Mouse (Mus musculus) kidney, postnatal 4 days (tissue): Measurements from ENCODE around the gene Fam53b.

Experiments
- DNase-seq, 2 experiments: peaks; one replicate each; pipeline ENCODE4 v3.0.0; 2021; ENCODE audit warnings: mixed read lengths in 2 of 2

The Fam53b gene

GRCm38 (mm10) chr7:132731558-132731957 is 82.1 kb downstream of the Fam53b start:
- no peak for DNase-seq

GRCm38 (mm10) chr7:132730510-132730909 is 83.2 kb downstream of the Fam53b start:
- DNase-seq = no peak

- peak in 1 of 2 experiments; percentile 64 for DNase-seq
Measured at GRCm38 (mm10) chr7:132729093-132729831, 84.4 kb downstream of the Fam53b start.

- DNase-seq = peak in 1 of 2 experiments; percentile 49
Measured at GRCm38 (mm10) chr7:132726106-132726861, 87.4 kb downstream of the Fam53b start.

DNA sequence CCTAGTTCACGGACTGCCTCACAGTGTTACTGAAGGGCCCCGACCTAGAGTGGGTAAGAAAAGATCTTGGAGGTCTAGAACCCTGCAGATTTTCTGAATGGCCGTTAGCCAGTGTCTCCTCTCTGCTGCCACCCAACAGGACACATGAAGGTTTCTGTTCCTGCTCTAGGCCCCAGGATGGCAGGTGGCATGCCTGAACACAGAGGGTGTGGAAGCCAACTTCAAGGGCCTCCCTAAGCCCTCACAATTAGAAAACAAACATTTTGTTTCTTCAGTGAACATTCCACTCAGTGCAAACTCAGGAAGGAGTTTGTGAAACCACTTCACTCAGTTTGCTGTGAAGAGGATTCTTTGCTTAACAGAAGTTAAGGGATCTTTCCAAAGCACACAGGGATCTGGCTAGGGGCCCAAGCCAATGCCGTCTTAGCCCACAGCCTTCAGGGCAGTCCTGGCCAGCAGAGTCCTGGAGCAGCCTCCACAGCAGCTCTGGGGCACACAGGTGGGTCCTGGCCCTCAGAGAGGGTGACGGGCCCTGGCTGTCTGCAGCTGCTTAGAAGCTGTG is 89.1 kb downstream of the Fam53b start:
- DNase-seq = no peak

DNA sequence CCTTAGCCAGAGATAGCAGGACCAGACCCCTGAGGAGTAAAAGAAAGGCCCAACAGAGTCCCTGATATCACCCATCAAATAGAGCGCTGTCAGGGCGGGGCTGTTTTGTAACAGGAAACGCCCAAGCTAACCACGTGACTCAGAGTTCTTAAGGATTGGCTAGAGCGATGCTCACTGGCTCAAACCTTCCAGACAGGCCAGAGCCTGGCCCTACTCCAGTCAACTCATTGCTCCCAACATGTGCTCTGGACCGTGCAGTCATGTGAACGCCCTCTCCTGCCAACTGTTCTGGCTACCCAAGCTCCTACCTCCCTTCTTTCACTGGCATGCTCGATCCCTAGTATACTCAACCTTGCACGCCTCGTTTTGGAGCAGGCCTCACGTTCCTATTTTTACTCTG is 89.8 kb downstream of the Fam53b start:
- DNase-seq = peak; percentile 58 to 74

GRCm38 (mm10) chr7:132722401-132723370 is 91.0 kb downstream of the Fam53b start:
- DNase-seq = peak in 1 of 2 experiments; percentile 48

DNA sequence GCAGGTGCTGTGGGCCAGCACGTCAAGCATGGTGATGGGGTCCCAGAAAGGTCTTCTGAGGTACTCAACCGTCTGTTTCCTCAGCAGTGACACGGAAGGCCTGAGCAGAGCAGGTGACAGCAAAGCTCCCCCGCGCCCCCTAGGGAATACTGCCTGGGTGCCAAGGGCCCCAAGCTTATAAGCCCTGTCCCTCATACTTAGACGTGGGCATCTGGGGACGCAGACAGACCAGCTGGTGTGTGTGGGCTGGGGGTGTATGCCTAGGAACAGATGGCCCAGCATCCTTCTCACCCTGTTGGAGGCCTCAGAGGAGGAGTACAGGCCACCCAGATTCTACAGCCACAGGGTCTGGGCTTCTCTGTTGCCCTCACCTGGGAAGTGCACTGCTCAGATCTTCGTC is 93.1 kb downstream of the Fam53b start:
- DNase-seq = peak in 1 of 2 experiments; percentile 41

DNA sequence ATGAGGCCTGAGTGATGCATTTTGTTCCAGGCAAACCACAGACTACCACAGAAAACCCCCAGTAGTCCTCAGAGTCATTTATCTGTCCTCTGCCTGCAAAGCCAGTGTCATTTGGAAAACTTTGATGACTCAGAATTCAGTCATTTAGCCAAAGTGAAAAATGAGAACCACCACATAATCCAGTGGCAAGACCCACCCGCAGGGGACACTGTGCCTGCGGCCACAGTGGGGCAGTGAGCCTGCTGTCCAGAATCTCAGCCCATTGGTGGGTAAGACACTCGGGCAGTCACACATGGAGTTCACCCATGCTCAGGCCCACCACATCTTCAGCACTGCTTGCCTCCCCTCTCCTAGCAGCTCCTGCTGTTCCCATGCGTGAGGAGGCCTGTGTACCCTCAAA is 94.1 kb downstream of the Fam53b start:
- DNase-seq = no peak

GRCm38 (mm10) chr7:132715259-132715658 is 98.4 kb downstream of the Fam53b start:
- DNase-seq = no peak

DNA sequence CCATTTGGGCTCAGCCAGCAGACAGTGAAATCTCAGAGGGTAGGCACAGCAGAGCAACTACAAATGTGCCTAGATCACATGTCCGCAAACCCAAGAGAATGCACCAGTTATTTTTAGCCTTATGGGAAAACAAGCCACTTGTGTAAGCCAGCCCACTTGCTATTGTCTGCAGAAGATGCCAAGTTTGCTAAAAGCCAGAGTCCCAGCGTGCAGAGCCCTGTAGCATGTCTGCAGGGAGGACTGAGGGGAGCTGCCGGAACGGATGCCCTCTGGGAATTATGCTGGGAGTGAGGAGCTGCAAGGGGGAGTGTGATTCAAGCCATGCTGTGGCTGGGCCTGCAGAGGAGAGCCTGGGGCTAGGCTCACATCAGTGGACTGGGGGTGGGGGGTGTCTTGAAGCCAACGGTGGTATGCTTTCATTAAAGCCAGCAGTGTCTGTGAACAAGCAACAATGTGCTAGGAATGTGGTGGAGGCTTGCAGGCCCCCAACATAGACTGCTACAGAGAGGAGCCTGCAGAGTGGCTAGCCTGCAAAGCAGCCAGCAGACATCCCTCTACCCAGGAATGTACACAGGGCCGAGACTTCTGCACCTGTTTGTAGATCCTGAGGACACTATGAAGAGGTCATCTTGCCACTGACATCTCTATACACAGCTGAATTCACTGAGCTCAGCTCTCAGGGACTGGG is 99.3 kb downstream of the Fam53b start:
- DNase-seq = peak; percentile 72 to 83

GRCm38 (mm10) chr7:132713483-132714126 is 100.1 kb downstream of the Fam53b start:
- peak; percentile 69 to 78 for DNase-seq

DNA sequence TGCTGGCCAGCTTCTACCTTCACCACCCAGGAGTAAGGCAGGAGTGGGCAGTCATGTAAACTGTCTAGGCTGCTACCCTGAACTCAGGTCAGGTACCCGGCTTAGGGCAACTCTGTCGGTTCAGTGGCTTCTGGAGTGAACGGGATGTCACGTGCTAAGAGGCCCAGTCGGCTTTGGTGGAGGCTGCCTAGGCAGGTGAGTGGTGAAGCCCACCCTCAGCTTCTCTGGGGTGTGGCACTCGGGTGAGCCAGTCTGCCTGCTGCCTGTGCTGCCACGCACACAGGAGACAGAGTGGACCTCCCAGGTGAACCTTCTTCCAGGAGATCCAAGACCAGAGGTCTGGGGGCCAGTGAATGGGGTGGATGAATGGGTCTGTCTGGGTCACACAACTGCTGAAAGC is 100.7 kb downstream of the Fam53b start:
- DNase-seq = no peak

DNA sequence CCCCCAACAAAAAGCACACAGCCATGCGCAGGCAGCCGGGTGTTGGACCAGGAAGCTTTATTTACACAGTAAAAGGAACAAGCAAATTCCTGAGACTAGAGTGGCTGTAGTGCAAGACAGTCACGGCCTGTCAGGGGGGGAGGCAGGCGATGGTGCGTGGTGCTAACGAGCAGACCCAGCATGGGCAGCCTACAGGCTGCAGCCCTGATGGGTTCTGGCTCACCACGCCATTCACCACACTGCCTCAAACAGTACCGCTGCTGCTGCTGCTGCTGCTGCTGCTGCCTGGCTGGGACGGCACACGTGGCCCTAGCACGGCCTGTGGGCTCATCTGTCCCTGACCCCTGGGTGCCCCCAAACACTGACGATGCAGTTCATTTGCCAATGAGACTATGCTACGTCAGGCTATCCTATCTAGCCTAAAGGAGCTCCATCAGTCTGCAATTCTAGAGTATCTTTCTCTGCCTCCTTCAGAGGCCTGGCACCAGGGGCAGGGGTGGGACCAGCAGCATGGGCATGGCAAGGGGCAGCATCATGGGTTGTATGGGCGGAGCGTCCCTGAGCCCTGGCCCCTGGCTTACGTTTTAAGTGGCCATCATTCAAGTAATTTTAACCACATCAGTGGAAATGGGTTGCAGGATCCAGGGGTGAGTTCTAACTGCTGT is 101.5 kb downstream of the Fam53b start:
- DNase-seq = peak; percentile 63 to 77

DNA sequence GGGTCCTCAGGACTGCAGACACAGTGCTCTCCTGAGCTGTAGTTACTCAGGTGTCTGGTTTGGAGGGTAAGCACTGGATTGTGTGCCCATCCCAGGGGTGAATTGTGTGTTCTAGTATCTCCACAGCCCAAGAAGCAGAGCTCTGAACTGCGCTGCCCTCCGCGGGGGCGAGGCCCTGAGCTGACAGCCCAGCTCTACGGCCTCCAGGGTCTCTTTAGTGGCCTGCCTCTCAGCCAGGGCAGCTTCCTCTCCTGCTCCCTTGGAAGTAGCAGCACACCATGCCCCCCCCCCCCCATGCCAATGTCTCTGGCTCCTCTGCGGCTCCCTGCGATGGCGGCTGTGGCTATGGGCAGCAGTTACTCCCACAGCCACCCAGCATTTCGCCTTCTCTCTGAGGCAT is 102.1 kb downstream of the Fam53b start:
- no peak for DNase-seq

- DNase-seq = peak in 1 of 2 experiments; percentile 48
Measured at GRCm38 (mm10) chr7:132705130-132705529, 108.6 kb downstream of the Fam53b start.

DNA sequence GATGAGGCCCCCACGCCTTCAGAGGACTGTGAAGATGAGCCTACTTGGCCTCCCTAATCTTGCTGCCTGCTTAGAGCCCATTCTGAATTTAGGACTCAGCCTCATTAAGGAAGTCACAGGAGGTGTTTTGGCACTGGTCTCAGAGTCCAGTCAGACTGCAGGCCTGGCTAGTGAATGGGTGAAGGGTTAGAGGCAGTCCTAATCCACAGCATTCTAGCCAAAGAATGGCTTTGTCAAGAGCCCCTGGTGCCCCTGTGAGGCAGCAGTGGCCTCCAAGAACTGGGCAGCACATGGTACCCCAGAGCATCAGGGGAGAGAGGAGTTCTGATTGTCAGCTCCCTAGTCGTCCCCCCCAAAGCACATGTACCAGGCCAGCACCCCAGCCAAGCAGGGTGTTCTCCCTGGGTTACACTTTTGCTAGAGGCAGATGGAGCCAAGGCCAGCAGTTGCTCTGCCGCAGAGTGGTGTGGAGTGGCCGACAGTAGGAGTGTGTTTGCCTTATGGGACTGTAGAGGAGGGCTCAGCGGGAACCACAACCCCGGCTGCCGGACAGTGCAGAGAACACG is 109.3 kb downstream of the Fam53b start:
- DNase-seq = no peak

GRCm38 (mm10) chr7:132703515-132704309 is 110.0 kb downstream of the Fam53b start:
- no peak for DNase-seq

DNA sequence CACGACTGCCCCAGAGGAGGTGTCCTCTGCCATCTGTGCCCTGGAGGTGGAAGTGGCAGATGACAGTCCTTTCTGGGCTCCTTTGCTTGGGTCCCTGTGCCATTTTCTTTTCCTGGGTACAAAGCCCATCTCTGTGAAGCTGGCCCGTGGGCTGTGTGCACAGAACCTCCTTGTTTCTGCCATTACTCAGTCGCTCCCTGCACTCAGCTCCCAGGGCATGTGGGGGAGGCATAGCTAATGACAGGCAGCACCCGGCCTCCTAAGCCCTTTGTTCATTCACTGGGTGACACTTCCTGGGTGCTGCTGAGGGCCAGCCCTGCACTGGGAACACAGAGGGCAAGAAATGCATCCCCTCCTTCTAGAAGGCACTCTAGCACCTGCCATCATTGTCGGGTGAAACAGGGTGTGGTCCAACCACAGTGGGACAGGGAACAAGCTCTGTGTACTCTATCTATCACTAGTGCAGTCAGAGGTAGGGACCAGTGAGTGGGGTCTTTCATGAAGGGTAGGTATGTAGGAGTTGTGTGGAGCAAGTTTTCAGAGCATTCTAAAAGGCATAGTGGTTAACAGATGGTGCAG is 111.1 kb downstream of the Fam53b start:
- DNase-seq = no peak
